Comparison of ENCODE assay signal across 8 mouse cellular contexts in genomic region chr12:84451801-84452200, GRCm38 (mm10). TPM values are rescaled to one million over a fixed set of nuclear protein-coding genes. Genes with fewer than 3 reads are reported as not detected.
DNase-seq lines count a peak whose midpoint lies in the region; ATAC-seq and TF ChIP-seq lines count a peak whose summit lies in the region.

No protein-coding gene starts in this region.

- H3K4me3 ChIP-seq in neural tube, embryonic 11.5 days (ENCODE audit: low read depth, low read length): peak overlapping the region; percentile 69
- H3K4me3 ChIP-seq in forebrain, embryonic 11.5 days (ENCODE audit: low read depth, low read length): peak overlapping the region; percentile 82
- peak overlapping the region; percentile 60 for H3K4me3 ChIP-seq in limb, embryonic 14.5 days (replicated peaks; ENCODE audit: low read length)
- peak overlapping the region; percentile 62 for H3K4me3 ChIP-seq in neural tube, embryonic 14.5 days (ENCODE audit: low read depth, low read length)

- 2% methylated on average over 11 of the region's 11 CpGs for WGBS in neural tube, embryonic 11.5 days
- WGBS in forebrain, embryonic 11.5 days: under 1% methylated on average over 11 of the region's 11 CpGs
- under 1% methylated on average over 11 of the region's 11 CpGs for WGBS in limb, embryonic 14.5 days
- 1% methylated on average over 11 of the region's 11 CpGs for WGBS in neural tube, embryonic 14.5 days

- peak; percentile 29 for DNase-seq in cerebellum, adult 11-12 months
- no peak for DNase-seq in cerebellum, adult 9-10 months
- DNase-seq in neural tube, embryonic 11.5 days (ENCODE audit: low spot score): no peak
- DNase-seq in neural tube, embryonic 10.5 days (ENCODE audit: extremely low spot score, low spot score): no peak
- DNase-seq in forebrain, embryonic 11.5 days (ENCODE audit: low spot score): peak; percentile 51
- DNase-seq in limb, embryonic 14.5 days (ENCODE audit: low spot score): peak; percentile 2

- peak overlapping the region; percentile 88 for H3K4me2 ChIP-seq in neural tube, embryonic 11.5 days (ENCODE audit: low read depth)
- peak overlapping the region; percentile 85 for H3K4me2 ChIP-seq in forebrain, embryonic 11.5 days (ENCODE audit: low read depth, low read length, severe bottlenecking)
- peak overlapping the region; percentile 74 for H3K4me2 ChIP-seq in limb, embryonic 14.5 days (replicated peaks; ENCODE audit: low read depth, low read length, severe bottlenecking)
- peak overlapping the region; percentile 94 for H3K4me2 ChIP-seq in neural tube, embryonic 14.5 days (ENCODE audit: low read depth, low read length)

- H3K27me3 ChIP-seq in neural tube, embryonic 11.5 days (ENCODE audit: control insufficient read depth, insufficient read depth, low read length): no peaks in the 10 kb centered on the region
- H3K27me3 ChIP-seq in forebrain, embryonic 11.5 days (ENCODE audit: control insufficient read depth, insufficient read depth, low read length): no peaks in the 10 kb centered on the region; the same call in 1 of the 2 replicates
- H3K27me3 ChIP-seq in limb, embryonic 14.5 days (ENCODE audit: control insufficient read depth, insufficient read depth, low read length): no peaks in the 10 kb centered on the region
- no peaks in the 10 kb centered on the region for H3K27me3 ChIP-seq in neural tube, embryonic 14.5 days (ENCODE audit: control insufficient read depth, insufficient read depth, low read length)

- TF ChIP-seq POLR2A in limb, embryonic 14.5 days (IDR thresholded peaks at IDR 0.05; ENCODE audit: borderline replicate concordance, extremely low read depth, insufficient read depth, insufficient read length): no peak

- H3K4me1 ChIP-seq in neural tube, embryonic 11.5 days (ENCODE audit: control insufficient read depth, insufficient read depth, low read length): peaks cover 3% of the 10 kb centered on the region
- H3K4me1 ChIP-seq in forebrain, embryonic 11.5 days (replicated peaks; ENCODE audit: control insufficient read depth, insufficient read depth, low read length): peaks cover 4% of the 10 kb centered on the region; the same call in 1 of the 2 replicates
- 0 out of 2 replicates have a peak, but pooled peaks cover 6% of the 10 kb centered on the region for H3K4me1 ChIP-seq in limb, embryonic 14.5 days (ENCODE audit: control insufficient read depth, insufficient read depth, low read length)
- H3K4me1 ChIP-seq in neural tube, embryonic 14.5 days (ENCODE audit: control insufficient read depth, insufficient read depth, low read length): 0 out of 2 replicates have a peak, but pooled peaks cover 6% of the 10 kb centered on the region

- no peaks in the 10 kb centered on the region for H3K9me3 ChIP-seq in neural tube, embryonic 11.5 days (ENCODE audit: control insufficient read depth, low read length)
- H3K9me3 ChIP-seq in forebrain, embryonic 11.5 days (ENCODE audit: control insufficient read depth, low read length): no peaks in the 10 kb centered on the region
- no peaks in the 10 kb centered on the region for H3K9me3 ChIP-seq in limb, embryonic 14.5 days (ENCODE audit: control insufficient read depth, low read length)
- no peaks in the 10 kb centered on the region for H3K9me3 ChIP-seq in neural tube, embryonic 14.5 days (ENCODE audit: control insufficient read depth, low read length)

- H3K27ac ChIP-seq in neural tube, embryonic 11.5 days (ENCODE audit: low read depth, low read length): no peak overlapping the region
- no peak overlapping the region for H3K27ac ChIP-seq in forebrain, embryonic 11.5 days (ENCODE audit: low read depth, low read length)
- no peak overlapping the region for H3K27ac ChIP-seq in limb, embryonic 14.5 days (replicated peaks; ENCODE audit: low read depth, low read length)
- peak overlapping the region; percentile 58; the same call in 1 of the 2 replicates for H3K27ac ChIP-seq in neural tube, embryonic 14.5 days (ENCODE audit: low read depth, low read length)

- no peaks in the 10 kb centered on the region for H3K36me3 ChIP-seq in neural tube, embryonic 11.5 days (ENCODE audit: control insufficient read depth, insufficient read depth, low read length)
- no peaks in the 10 kb centered on the region for H3K36me3 ChIP-seq in forebrain, embryonic 11.5 days (ENCODE audit: control insufficient read depth, insufficient read depth, low read length)
- H3K36me3 ChIP-seq in limb, embryonic 14.5 days (ENCODE audit: control insufficient read depth, insufficient read depth, low read length): no peaks in the 10 kb centered on the region
- H3K36me3 ChIP-seq in neural tube, embryonic 14.5 days (ENCODE audit: control insufficient read depth, insufficient read depth, low read length): peaks cover under 1% of the 10 kb centered on the region; the same call in 1 of the 2 replicates

- peak overlapping the region; percentile 50 for H3K9ac ChIP-seq in neural tube, embryonic 11.5 days (ENCODE audit: low read length)
- peak overlapping the region; percentile 71 for H3K9ac ChIP-seq in forebrain, embryonic 11.5 days (ENCODE audit: low read length)
- peak overlapping the region; percentile 53 for H3K9ac ChIP-seq in limb, embryonic 14.5 days (ENCODE audit: low read depth, low read length, severe bottlenecking)
- peak overlapping the region; percentile 13 for H3K9ac ChIP-seq in neural tube, embryonic 14.5 days (replicated peaks; ENCODE audit: low read depth, low read length)

- ATAC-seq in neural tube, embryonic 11.5 days (ENCODE audit: insufficient read depth, low FRiP score, low TSS enrichment): no peak
- ATAC-seq in forebrain, embryonic 11.5 days (replicated peaks; ENCODE audit: low FRiP score): no peak
- no peak for ATAC-seq in limb, embryonic 14.5 days (ENCODE audit: low FRiP score, low read depth)
- no peak for ATAC-seq in neural tube, embryonic 14.5 days (ENCODE audit: low read depth)
- ATAC-seq in activated CD4-positive, CD25-positive, alpha-beta regulatory T cell, adult 4 months: no peak

RNA-seq across cellular contexts. Expression of gene Lin52, which starts 0.6 kb away (rescaled TPM):
- polyA plus RNA-seq in neural tube, embryonic 11.5 days (2014; fragmentation: Nextera tagmentation; extraction: Ambion mirVana): 33.7 and 36.1 TPM in 2 replicates
- 36.5 and 38.6 TPM in 2 replicates for polyA plus RNA-seq in forebrain, embryonic 11.5 days (2014; fragmentation: Nextera tagmentation; extraction: Ambion mirVana)
- 17.3 and 26.9 TPM in 2 replicates for polyA plus RNA-seq in limb, embryonic 14.5 days (2012; rRNA removed)
- 17.9 and 24.2 TPM in 2 replicates for polyA plus RNA-seq in limb, embryonic 14.5 days (2014; fragmentation: Nextera tagmentation; extraction: Ambion mirVana)
- polyA plus RNA-seq in neural tube, embryonic 14.5 days (2014; fragmentation: Nextera tagmentation; extraction: Ambion mirVana): 30.8 and 35.0 TPM in 2 replicates
- polyA plus RNA-seq in activated CD4-positive, CD25-positive, alpha-beta regulatory T cell, adult 4 months (2017; shearing (Covaris generic)): 10 to 100 TPM; 20.8 to 23.2 TPM

RNA-seq across cellular contexts. Expression of gene Aldh6a1, which starts 1.0 kb away (rescaled TPM):
- polyA plus RNA-seq in neural tube, embryonic 11.5 days (2014; fragmentation: Nextera tagmentation; extraction: Ambion mirVana): 22.3 and 25.7 TPM in 2 replicates
- 20.8 and 21.0 TPM in 2 replicates for polyA plus RNA-seq in forebrain, embryonic 11.5 days (2014; fragmentation: Nextera tagmentation; extraction: Ambion mirVana)
- polyA plus RNA-seq in limb, embryonic 14.5 days (2012; rRNA removed): 18.9 and 19.0 TPM in 2 replicates
- 37.9 and 41.2 TPM in 2 replicates for polyA plus RNA-seq in limb, embryonic 14.5 days (2014; fragmentation: Nextera tagmentation; extraction: Ambion mirVana)
- polyA plus RNA-seq in neural tube, embryonic 14.5 days (2014; fragmentation: Nextera tagmentation; extraction: Ambion mirVana): 41.7 and 45.1 TPM in 2 replicates
- 10 to 100 TPM in 1 of 2 experiments, 1 to 10 TPM in 1; 7.3 to 10.9 TPM for polyA plus RNA-seq in activated CD4-positive, CD25-positive, alpha-beta regulatory T cell, adult 4 months (2017; shearing (Covaris generic))

RNA-seq across cellular contexts. Expression of gene Rnf113a2, which starts 34.8 kb away (rescaled TPM):
- 28.1 and 29.7 TPM in 2 replicates for polyA plus RNA-seq in neural tube, embryonic 11.5 days (2014; fragmentation: Nextera tagmentation; extraction: Ambion mirVana)
- 23.9 and 29.2 TPM in 2 replicates for polyA plus RNA-seq in forebrain, embryonic 11.5 days (2014; fragmentation: Nextera tagmentation; extraction: Ambion mirVana)
- polyA plus RNA-seq in limb, embryonic 14.5 days (2012; rRNA removed): 10.4 and 18.1 TPM in 2 replicates
- 21.6 and 24.5 TPM in 2 replicates for polyA plus RNA-seq in limb, embryonic 14.5 days (2014; fragmentation: Nextera tagmentation; extraction: Ambion mirVana)
- 22.7 and 25.4 TPM in 2 replicates for polyA plus RNA-seq in neural tube, embryonic 14.5 days (2014; fragmentation: Nextera tagmentation; extraction: Ambion mirVana)
- polyA plus RNA-seq in activated CD4-positive, CD25-positive, alpha-beta regulatory T cell, adult 4 months (2017; shearing (Covaris generic)): 10 to 100 TPM; 35.6 to 36.6 TPM

RNA-seq across cellular contexts. Expression of gene Bbof1, which starts 42.9 kb away (rescaled TPM):
- polyA plus RNA-seq in neural tube, embryonic 11.5 days (2014; fragmentation: Nextera tagmentation; extraction: Ambion mirVana): 0.84 and 1.2 TPM in 2 replicates
- 1.5 and 2.1 TPM in 2 replicates for polyA plus RNA-seq in forebrain, embryonic 11.5 days (2014; fragmentation: Nextera tagmentation; extraction: Ambion mirVana)
- 0.55 and 1.3 TPM in 2 replicates for polyA plus RNA-seq in limb, embryonic 14.5 days (2012; rRNA removed)
- 0.95 and 1.1 TPM in 2 replicates for polyA plus RNA-seq in limb, embryonic 14.5 days (2014; fragmentation: Nextera tagmentation; extraction: Ambion mirVana)
- 4.0 and 5.2 TPM in 2 replicates for polyA plus RNA-seq in neural tube, embryonic 14.5 days (2014; fragmentation: Nextera tagmentation; extraction: Ambion mirVana)
- under 1 TPM in 1 of 2 experiments, not detected in 1; 0.91 TPM for polyA plus RNA-seq in activated CD4-positive, CD25-positive, alpha-beta regulatory T cell, adult 4 months (2017; shearing (Covaris generic))

RNA-seq across cellular contexts. Expression of gene Entpd5, which starts 43.0 kb away (rescaled TPM):
- 9.9 and 12.4 TPM in 2 replicates for polyA plus RNA-seq in neural tube, embryonic 11.5 days (2014; fragmentation: Nextera tagmentation; extraction: Ambion mirVana)
- polyA plus RNA-seq in forebrain, embryonic 11.5 days (2014; fragmentation: Nextera tagmentation; extraction: Ambion mirVana): 11.9 and 12.3 TPM in 2 replicates
- polyA plus RNA-seq in limb, embryonic 14.5 days (2012; rRNA removed): 7.7 and 8.0 TPM in 2 replicates
- polyA plus RNA-seq in limb, embryonic 14.5 days (2014; fragmentation: Nextera tagmentation; extraction: Ambion mirVana): 12.2 and 12.7 TPM in 2 replicates
- polyA plus RNA-seq in neural tube, embryonic 14.5 days (2014; fragmentation: Nextera tagmentation; extraction: Ambion mirVana): 13.0 and 14.2 TPM in 2 replicates
- polyA plus RNA-seq in activated CD4-positive, CD25-positive, alpha-beta regulatory T cell, adult 4 months (2017; shearing (Covaris generic)): 10 to 100 TPM; 21.1 to 26.9 TPM

Comparison
In these comparisons a context has a peak if more than half of its experiments do, and no peak if none do; other contexts are left out.
1. DNase-seq: peak in cerebellum, adult 11-12 months (single experiment), forebrain, embryonic 11.5 days (single experiment) and limb, embryonic 14.5 days (single experiment); none in cerebellum, adult 9-10 months (single experiment), neural tube, embryonic 11.5 days (single experiment) and neural tube, embryonic 10.5 days (single experiment).
2. H3K9ac ChIP-seq: peak in every context shown above with its lines; median percentile 71 in forebrain, embryonic 11.5 days; 53 in limb, embryonic 14.5 days; 50 in neural tube, embryonic 11.5 days; 13 in neural tube, embryonic 14.5 days.
3. Peak in every context shown above with its lines, with median percentiles within 50 percentile points of each other: H3K4me2 ChIP-seq and H3K4me3 ChIP-seq.